Mouse (Mus musculus) cerebellum, adult 18-20 months (tissue): ENCODE data around the gene Angptl7.
A peak's percentile ranks its signal among the peaks of the same experiment; 100 is the strongest.

Experiments
- DNase-seq, 2 experiments: peaks; one replicate each; pipeline ENCODE4 v3.0.0; 2021

Angptl7 gene

DNA sequence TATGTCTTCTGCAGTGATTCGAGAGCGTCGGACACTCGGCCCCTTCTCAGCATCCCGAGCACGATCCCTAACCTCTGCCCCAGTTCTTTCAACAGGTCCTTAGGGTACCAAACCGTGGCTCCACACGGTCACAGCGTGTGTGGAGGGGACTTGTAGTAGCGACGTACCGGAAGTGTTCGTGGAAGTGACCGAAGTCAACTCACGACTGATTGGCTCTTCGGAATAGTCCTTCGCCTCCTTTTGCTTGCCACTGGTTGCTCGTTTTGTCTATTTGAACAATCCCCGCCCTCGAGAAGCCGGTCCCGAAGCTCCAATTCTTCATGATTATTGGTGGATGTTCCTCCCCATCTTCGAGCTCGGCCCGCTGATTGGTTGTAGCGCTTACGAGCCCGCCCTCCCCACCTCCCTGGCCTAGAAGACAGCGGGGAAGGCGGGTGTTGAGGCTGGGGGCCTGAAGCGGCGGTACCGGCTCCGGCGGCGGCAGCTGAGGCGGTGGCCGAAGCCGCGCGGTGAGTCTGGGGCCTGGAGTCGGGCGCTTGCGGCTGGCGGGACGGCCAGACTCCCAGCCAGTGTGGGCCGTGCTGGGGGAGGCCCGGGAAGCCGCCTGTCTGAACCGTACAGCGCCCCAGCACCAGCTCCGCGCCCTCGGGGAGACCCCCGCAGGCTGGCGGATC is 51.9 kb downstream of the Angptl7 start, which contains the start of gene Mtor:
Mtor (plus strand) TSS at position 433 of the 674 bp plus-strand sequence.
- DNase-seq: peak; percentile 92 to 98
